In genomic region chr2:25240723-25241437, GRCm38 (mm10) we compare ENCODE assay signal across 8 mouse cellular contexts. TPM values are rescaled to one million over a fixed set of nuclear protein-coding genes. Genes with fewer than 3 reads are reported as not detected.
DNase-seq lines count a peak whose midpoint lies in the region; ATAC-seq and TF ChIP-seq lines count a peak whose summit lies in the region.

No protein-coding gene starts in this region.

- peaks cover 28% of the 10 kb centered on the region for H3K4me1 ChIP-seq in embryonic facial prominence, embryonic 13.5 days
- peaks cover 36% of the 10 kb centered on the region for H3K4me1 ChIP-seq in heart, embryonic 10.5 days
- peaks cover 4% of the 10 kb centered on the region; the same call in 1 of the 2 replicates for H3K4me1 ChIP-seq in liver, adult 2 months (ENCODE audit: control insufficient read depth, insufficient read depth, low read length)
- peaks cover 20% of the 10 kb centered on the region for H3K4me1 ChIP-seq in midbrain, embryonic 16.5 days (ENCODE audit: control insufficient read depth, insufficient read depth, low read length)
- H3K4me1 ChIP-seq in stomach, embryonic 15.5 days, result peaks cover 25% of the 10 kb centered on the region

- peak overlapping the region; percentile 57 for H3K4me3 ChIP-seq in embryonic facial prominence, embryonic 13.5 days
- H3K4me3 ChIP-seq in heart, embryonic 10.5 days, result peak overlapping the region; percentile 70
- peak overlapping the region; percentile 36; the same call in 1 of the 2 replicates for H3K4me3 ChIP-seq in liver, adult 2 months (ENCODE audit: insufficient read depth, low read depth, low read length)
- peak overlapping the region; percentile 77 for H3K4me3 ChIP-seq in midbrain, embryonic 16.5 days (ENCODE audit: low read depth, low read length)
- peak overlapping the region; percentile 52 for H3K4me3 ChIP-seq in stomach, embryonic 15.5 days (replicated peaks)

- peak overlapping the region; percentile 71 for H3K9ac ChIP-seq in embryonic facial prominence, embryonic 13.5 days
- peak overlapping the region; percentile 6; the same call in 1 of the 2 replicates for H3K9ac ChIP-seq in liver, adult 2 months (ENCODE audit: low read depth, low read length)
- H3K9ac ChIP-seq in midbrain, embryonic 16.5 days (ENCODE audit: low read depth, low read length), result peak overlapping the region; percentile 49
- H3K9ac ChIP-seq in stomach, embryonic 15.5 days, result no peak overlapping the region

- H3K36me3 ChIP-seq in embryonic facial prominence, embryonic 13.5 days, result peaks cover 5% of the 10 kb centered on the region; the same call in 1 of the 2 replicates
- H3K36me3 ChIP-seq in heart, embryonic 10.5 days, result peaks cover 11% of the 10 kb centered on the region; the same call in 1 of the 2 replicates
- H3K36me3 ChIP-seq in liver, adult 2 months (ENCODE audit: control insufficient read depth, insufficient read depth, low read length), result no peaks in the 10 kb centered on the region
- H3K36me3 ChIP-seq in midbrain, embryonic 16.5 days (ENCODE audit: control insufficient read depth, insufficient read depth, low read length), result peaks cover 3% of the 10 kb centered on the region; the same call in 1 of the 2 replicates
- H3K36me3 ChIP-seq in stomach, embryonic 15.5 days, result no peaks in the 10 kb centered on the region

- 1% methylated on average over 29 of the region's 29 CpGs for WGBS in embryonic facial prominence, embryonic 13.5 days
- 2% methylated on average over 29 of the region's 29 CpGs for WGBS in heart, embryonic 10.5 days
- WGBS in liver, adult 2 months, result 4% methylated on average over 29 of the region's 29 CpGs
- 1% methylated on average over 29 of the region's 29 CpGs for WGBS in midbrain, embryonic 16.5 days
- 2% methylated on average over 29 of the region's 29 CpGs for WGBS in stomach, embryonic 15.5 days

- H3K79me2 ChIP-seq in liver, adult 2 months (ENCODE audit: control insufficient read depth, insufficient read depth, low read length), result no peaks in the 10 kb centered on the region; the same call in 1 of the 2 replicates

- peak; percentile 83 to 86 for DNase-seq in adrenal gland, postnatal 36 days
- DNase-seq in heart, embryonic 10.5 days (ENCODE audit: low spot score), result peak; percentile 90
- DNase-seq in kidney, adult 9 months, result peak; percentile 90
- no peak for DNase-seq in liver, adult 2 months (ENCODE audit: extremely low read depth, low read depth, low spot score)

- peak overlapping the region; percentile 93 for H3K4me2 ChIP-seq in embryonic facial prominence, embryonic 13.5 days
- peak overlapping the region; percentile 92 for H3K4me2 ChIP-seq in midbrain, embryonic 16.5 days (ENCODE audit: low read length)
- H3K4me2 ChIP-seq in stomach, embryonic 15.5 days, result peak overlapping the region; percentile 97

- H3K9me3 ChIP-seq in embryonic facial prominence, embryonic 13.5 days, result no peaks in the 10 kb centered on the region
- no peaks in the 10 kb centered on the region for H3K9me3 ChIP-seq in heart, embryonic 10.5 days
- no peaks in the 10 kb centered on the region for H3K9me3 ChIP-seq in midbrain, embryonic 16.5 days (replicated peaks; ENCODE audit: control insufficient read depth, low read length, poor library complexity, severe bottlenecking)
- H3K9me3 ChIP-seq in stomach, embryonic 15.5 days, result no peaks in the 10 kb centered on the region

- peaks cover 44% of the 10 kb centered on the region for H3K27me3 ChIP-seq in embryonic facial prominence, embryonic 13.5 days
- H3K27me3 ChIP-seq in heart, embryonic 10.5 days (ENCODE audit: insufficient read depth, poor library complexity, severe bottlenecking), result peaks cover 55% of the 10 kb centered on the region
- H3K27me3 ChIP-seq in liver, adult 2 months (ENCODE audit: control insufficient read depth, insufficient read depth, low read length), result 0 out of 2 replicates have a peak, but pooled peaks cover 7% of the 10 kb centered on the region
- H3K27me3 ChIP-seq in midbrain, embryonic 16.5 days (ENCODE audit: control insufficient read depth, insufficient read depth, low read depth, low read length), result no peaks in the 10 kb centered on the region
- H3K27me3 ChIP-seq in stomach, embryonic 15.5 days (replicated peaks), result 0 out of 2 replicates have a peak, but pooled peaks cover 20% of the 10 kb centered on the region

- H3K27ac ChIP-seq in embryonic facial prominence, embryonic 13.5 days, result peak overlapping the region; percentile 71; the same call in 1 of the 2 replicates
- peak overlapping the region; percentile 78 for H3K27ac ChIP-seq in heart, embryonic 10.5 days
- H3K27ac ChIP-seq in liver, adult 2 months (replicated peaks; ENCODE audit: insufficient read depth, low read depth, low read length), result no peak overlapping the region
- peak overlapping the region; percentile 82 for H3K27ac ChIP-seq in midbrain, embryonic 16.5 days (ENCODE audit: low read length)
- peak overlapping the region; percentile 60 for H3K27ac ChIP-seq in stomach, embryonic 15.5 days

- no peak for TF ChIP-seq CTCF in liver, adult 2 months (IDR thresholded peaks at IDR 0.05; ENCODE audit: low read depth, low read length)

- no peak for TF ChIP-seq POLR2A in liver, adult 2 months (IDR thresholded peaks at IDR 0.05; ENCODE audit: extremely low read depth, insufficient read depth, low read length)

- peak; percentile 66 for ATAC-seq in CD4-positive, CD25-positive, alpha-beta regulatory T cell, adult 4 months
- peak; percentile 75 for ATAC-seq in embryonic facial prominence, embryonic 13.5 days (ENCODE audit: insufficient number of reproducible peaks, insufficient read depth, low FRiP score, low TSS enrichment, low read depth)
- ATAC-seq in midbrain, embryonic 16.5 days, result peak; percentile 79
- peak; percentile 67 for ATAC-seq in stomach, embryonic 15.5 days (ENCODE audit: insufficient read depth, low FRiP score, low read depth)

RNA-seq across cellular contexts. Expression of gene Rnf208, which starts 1.2 kb away (rescaled TPM):
- polyA plus RNA-seq in CD4-positive, CD25-positive, alpha-beta regulatory T cell, adult 4 months (2017; shearing (Covaris generic)), result under 1 TPM; 0.38 to 0.57 TPM
- total RNA-seq in adrenal gland, postnatal 36 days (2021), result 1 to 10 TPM; 5.8 TPM
- 10.8 and 11.3 TPM in 2 replicates for polyA plus RNA-seq in embryonic facial prominence, embryonic 13.5 days (2015; fragmentation: Nextera tagmentation; extraction: Ambion mirVana)
- polyA plus RNA-seq in heart, embryonic 10.5 days (2016; fragmentation: Nextera tagmentation; extraction: Ambion mirVana), result 6.4 and 9.1 TPM in 2 replicates
- total RNA-seq in liver, adult 2 months (2014; rRNA removed), result not detected in 2 replicates
- 0.27 and 0.48 TPM in 2 replicates for polyA plus RNA-seq in liver, adult 2 months (2012; rRNA removed)
- 144 and 176 TPM in 2 replicates for polyA plus RNA-seq in midbrain, embryonic 16.5 days (2015; fragmentation: Nextera tagmentation; extraction: Ambion mirVana)
- polyA plus RNA-seq in stomach, embryonic 15.5 days (2015; fragmentation: Nextera tagmentation; extraction: Ambion mirVana), result 13.7 and 13.8 TPM in 2 replicates

RNA-seq across cellular contexts. Expression of gene Cysrt1, which starts 1.4 kb away (rescaled TPM):
- polyA plus RNA-seq in CD4-positive, CD25-positive, alpha-beta regulatory T cell, adult 4 months (2017; shearing (Covaris generic)), result not detected
- total RNA-seq in adrenal gland, postnatal 36 days (2021), result not detected
- 0.81 TPM in 1 of 2 replicates, not detected in the other for polyA plus RNA-seq in embryonic facial prominence, embryonic 13.5 days (2015; fragmentation: Nextera tagmentation; extraction: Ambion mirVana)
- polyA plus RNA-seq in heart, embryonic 10.5 days (2016; fragmentation: Nextera tagmentation; extraction: Ambion mirVana), result not detected in 2 replicates
- total RNA-seq in liver, adult 2 months (2014; rRNA removed), result not detected in 2 replicates
- 0.17 TPM in 1 of 2 replicates, not detected in the other for polyA plus RNA-seq in liver, adult 2 months (2012; rRNA removed)
- 0.25 and 0.48 TPM in 2 replicates for polyA plus RNA-seq in midbrain, embryonic 16.5 days (2015; fragmentation: Nextera tagmentation; extraction: Ambion mirVana)
- 7.9 and 22.2 TPM in 2 replicates for polyA plus RNA-seq in stomach, embryonic 15.5 days (2015; fragmentation: Nextera tagmentation; extraction: Ambion mirVana)

RNA-seq across cellular contexts. Expression of gene Rnf224, which starts 4.3 kb away (rescaled TPM):
- not detected for polyA plus RNA-seq in CD4-positive, CD25-positive, alpha-beta regulatory T cell, adult 4 months (2017; shearing (Covaris generic))
- total RNA-seq in adrenal gland, postnatal 36 days (2021), result not detected
- polyA plus RNA-seq in embryonic facial prominence, embryonic 13.5 days (2015; fragmentation: Nextera tagmentation; extraction: Ambion mirVana), result not detected in 2 replicates
- 0.08 TPM in 1 of 2 replicates, not detected in the other for polyA plus RNA-seq in heart, embryonic 10.5 days (2016; fragmentation: Nextera tagmentation; extraction: Ambion mirVana)
- not detected in 2 replicates for total RNA-seq in liver, adult 2 months (2014; rRNA removed)
- not detected in 2 replicates for polyA plus RNA-seq in liver, adult 2 months (2012; rRNA removed)
- not detected in 2 replicates for polyA plus RNA-seq in midbrain, embryonic 16.5 days (2015; fragmentation: Nextera tagmentation; extraction: Ambion mirVana)
- polyA plus RNA-seq in stomach, embryonic 15.5 days (2015; fragmentation: Nextera tagmentation; extraction: Ambion mirVana), result 0.10 and 0.13 TPM in 2 replicates

RNA-seq across cellular contexts. Expression of gene AL732309.1, which starts 5.8 kb away (rescaled TPM):
- 1 to 10 TPM; 5.9 to 7.1 TPM for polyA plus RNA-seq in CD4-positive, CD25-positive, alpha-beta regulatory T cell, adult 4 months (2017; shearing (Covaris generic))
- 1 to 10 TPM; 4.1 to 4.8 TPM for total RNA-seq in adrenal gland, postnatal 36 days (2021)
- polyA plus RNA-seq in embryonic facial prominence, embryonic 13.5 days (2015; fragmentation: Nextera tagmentation; extraction: Ambion mirVana), result 6.9 and 7.9 TPM in 2 replicates
- 4.0 and 6.0 TPM in 2 replicates for polyA plus RNA-seq in heart, embryonic 10.5 days (2016; fragmentation: Nextera tagmentation; extraction: Ambion mirVana)
- total RNA-seq in liver, adult 2 months (2014; rRNA removed), result 2.2 and 3.4 TPM in 2 replicates
- polyA plus RNA-seq in liver, adult 2 months (2012; rRNA removed), result 4.0 and 7.3 TPM in 2 replicates
- 4.3 and 4.7 TPM in 2 replicates for polyA plus RNA-seq in midbrain, embryonic 16.5 days (2015; fragmentation: Nextera tagmentation; extraction: Ambion mirVana)
- polyA plus RNA-seq in stomach, embryonic 15.5 days (2015; fragmentation: Nextera tagmentation; extraction: Ambion mirVana), result 5.7 and 7.2 TPM in 2 replicates

RNA-seq across cellular contexts. Expression of gene Slc34a3, which starts 6.7 kb away (rescaled TPM):
- polyA plus RNA-seq in CD4-positive, CD25-positive, alpha-beta regulatory T cell, adult 4 months (2017; shearing (Covaris generic)), result not detected
- total RNA-seq in adrenal gland, postnatal 36 days (2021), result not detected
- polyA plus RNA-seq in embryonic facial prominence, embryonic 13.5 days (2015; fragmentation: Nextera tagmentation; extraction: Ambion mirVana), result not detected in 2 replicates
- not detected in 2 replicates for polyA plus RNA-seq in heart, embryonic 10.5 days (2016; fragmentation: Nextera tagmentation; extraction: Ambion mirVana)
- total RNA-seq in liver, adult 2 months (2014; rRNA removed), result not detected in 2 replicates
- not detected in 2 replicates for polyA plus RNA-seq in liver, adult 2 months (2012; rRNA removed)
- polyA plus RNA-seq in midbrain, embryonic 16.5 days (2015; fragmentation: Nextera tagmentation; extraction: Ambion mirVana), result not detected in 2 replicates
- 0.65 and 0.86 TPM in 2 replicates for polyA plus RNA-seq in stomach, embryonic 15.5 days (2015; fragmentation: Nextera tagmentation; extraction: Ambion mirVana)
